8 mouse cellular contexts compared by ENCODE assay signal in the genomic region with DNA sequence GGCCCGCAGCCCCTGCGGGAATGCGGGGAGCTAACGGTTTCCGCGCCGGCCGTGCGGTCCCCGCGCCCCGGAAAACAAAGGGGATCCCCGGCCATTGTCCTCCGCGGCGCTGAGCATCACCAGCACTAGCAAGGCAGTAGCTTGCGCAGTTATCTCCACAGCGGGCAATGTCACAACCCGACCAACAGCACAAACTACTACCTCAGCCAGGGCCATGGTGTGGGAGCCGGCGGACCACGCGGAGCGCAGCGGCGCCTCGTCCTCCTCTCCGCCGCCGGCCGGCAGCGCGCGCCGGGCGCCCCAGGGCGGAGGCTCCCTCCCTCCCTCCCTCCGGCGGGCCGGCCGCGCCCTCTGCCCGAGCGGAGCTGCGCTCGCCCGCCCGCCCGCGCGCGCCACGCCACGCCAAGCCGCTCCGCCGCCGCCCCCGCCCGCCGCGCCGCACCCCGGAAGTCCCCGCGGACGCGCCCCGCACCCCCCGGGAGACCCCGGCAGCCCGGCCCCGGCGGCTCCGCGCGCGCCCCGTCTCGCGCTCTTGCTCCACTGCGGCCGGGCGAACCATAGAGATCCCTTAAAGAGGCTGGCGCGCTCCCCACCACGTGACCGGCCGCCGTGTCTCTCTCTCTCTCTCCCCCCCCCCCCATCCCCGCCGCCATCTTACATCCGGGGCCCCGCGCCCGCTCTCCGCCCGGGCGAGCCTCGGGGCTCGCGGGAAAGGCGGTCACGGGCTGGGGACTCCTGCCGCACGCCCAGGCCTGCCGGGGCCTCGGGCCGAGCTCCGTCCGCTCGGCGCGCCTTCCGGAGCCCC.
DNase-seq lines count a peak whose midpoint lies in the region; ATAC-seq and TF ChIP-seq lines count a peak whose summit lies in the region.

No protein-coding gene starts in this region.

- H3K4me3 ChIP-seq in hindbrain, embryonic 13.5 days: peak overlapping the region; percentile 92

- no peaks in the 10 kb centered on the region for H3K27me3 ChIP-seq in Patski
- H3K27me3 ChIP-seq in hindbrain, embryonic 13.5 days: no peaks in the 10 kb centered on the region

- H3K9me3 ChIP-seq in hindbrain, embryonic 13.5 days: no peaks in the 10 kb centered on the region

- in situ Hi-C loops in Patski (cut with MboI; ENCODE audit: low pct_unique_long_range_greater_than_20kb): no loop called here

- ATAC-seq in Patski: peak; percentile 74
- peak; percentile 95 for ATAC-seq in hindbrain, embryonic 13.5 days (ENCODE audit: low FRiP score)

- no peak for DNase-seq in Patski (ENCODE audit: low read depth, low spot score)
- peak; percentile 93 to 95 for DNase-seq in cerebellum, postnatal 10 days
- DNase-seq in frontal cortex, postnatal 14 days (ENCODE audit: low spot score in 2 of 2): peak; percentile 61 to 69
- DNase-seq in left cerebral cortex, adult 11 months (ENCODE audit: low spot score): peak; percentile 67
- peak; percentile 90 for DNase-seq in lung, postnatal 36 days
- DNase-seq in retina, adult 2 months (ENCODE audit: low read depth, low spot score): peak; percentile 68
- peak; percentile 84 for DNase-seq in thymus, postnatal 25 days

- H3K4me1 ChIP-seq in hindbrain, embryonic 13.5 days (replicated peaks): peaks cover 33% of the 10 kb centered on the region

- peak overlapping the region; percentile 100 for H3K27ac ChIP-seq in hindbrain, embryonic 13.5 days

- TF ChIP-seq CTCF in Patski (IDR thresholded peaks at IDR 0.05): no peak

- POLR2A ChIA-PET in Patski (lab: Charles Lee): interaction anchor here (0.6 to 4.6 kb wide), 11 partner anchors 11 to 179 kb away, joined by 3 to 39 read pairs (median 4); no protein-coding TSS in a partner anchor

- CTCF ChIA-PET in Patski (lab: Charles Lee): interaction anchor here (1.6 to 2.1 kb wide), 2 partner anchors 137 to 179 kb away, joined by 5 to 7 read pairs; no protein-coding TSS in a partner anchor

- under 1% methylated on average over 80 of the region's 115 CpGs for WGBS in hindbrain, embryonic 13.5 days

- peak overlapping the region; percentile 99 for H3K9ac ChIP-seq in hindbrain, embryonic 13.5 days

- H3K36me3 ChIP-seq in hindbrain, embryonic 13.5 days: peaks cover 3% of the 10 kb centered on the region

- peak overlapping the region; percentile 89 for H3K4me2 ChIP-seq in hindbrain, embryonic 13.5 days
